Mouse (Mus musculus) G1E (cell line): ENCODE data around the gene Acot2. TPM values are rescaled to one million over a fixed set of nuclear protein-coding genes. Genes with fewer than 3 reads are reported as not detected.

Experiments
- ATAC-seq: 2 replicates; pipeline ENCODE4 v1.8.0; 2016; ENCODE audit warnings: mild to moderate bottlenecking; ENCODE audit not compliant: insufficient number of reproducible peaks, poor library complexity, low FRiP score, severe bottlenecking; ENCODE audit errors: extremely low read depth
- DNase-seq: peaks from one replicate; pipeline ENCODE4 v3.0.0; 2012; ENCODE audit warnings: low spot score
- H3K27me3 ChIP-seq: 2 replicates; pipeline ENCODE4 v1.6.1; 2012; ENCODE audit warnings: mild to moderate bottlenecking, low read length, inconsistent platforms; ENCODE audit not compliant: insufficient read depth
- H3K36me3 ChIP-seq: replicated peaks from 2 replicates; pipeline ENCODE3; 2012; ENCODE audit warnings: mild to moderate bottlenecking, inconsistent platforms
- H3K4me1 ChIP-seq: 2 replicates; pipeline ENCODE4 v1.6.1; 2012; ENCODE audit warnings: low read depth, low read length, inconsistent platforms, mixed read lengths; ENCODE audit not compliant: insufficient read depth
- H3K4me3 ChIP-seq: 2 replicates; pipeline ENCODE4 v1.5.1; 2012; ENCODE audit warnings: low read depth, mild to moderate bottlenecking, inconsistent platforms, low read length, moderate library complexity, mixed read lengths
- H3K9me3 ChIP-seq: replicated peaks from 2 replicates; pipeline ENCODE4 v1.6.1; 2012; ENCODE audit warnings: inconsistent platforms
- CTCF ChIP-seq: IDR thresholded peaks from 2 replicates; pipeline ENCODE4 v1.5.1; 2012; ENCODE audit warnings: low read depth, low read length, inconsistent platforms, mixed read lengths
- GATA1 ChIP-seq: IDR thresholded peaks from 2 replicates; pipeline ENCODE4 v1.6.1; 2012; ENCODE audit warnings: borderline replicate concordance, low read length, inconsistent platforms, mixed read lengths
- GATA2 ChIP-seq: IDR thresholded peaks from 2 replicates; pipeline ENCODE4 v1.6.1; 2012; ENCODE audit warnings: low read depth, low read length, inconsistent platforms, borderline replicate concordance
- POLR2AphosphoS5 ChIP-seq: IDR thresholded peaks from 2 replicates; pipeline ENCODE4 v1.6.1; 2012; ENCODE audit warnings: low read depth, low read length, inconsistent platforms; ENCODE audit not compliant: insufficient replicate concordance
- TAL1 ChIP-seq: conservative IDR thresholded peaks from 2 replicates; pipeline ENCODE4 v1.6.1; 2012; ENCODE audit warnings: low read depth, low read length, inconsistent platforms, mixed read lengths
- polyA plus RNA-seq: library from polyadenylated mRNA; stranded (reverse); fragments of >175 nt; gene quantifications from 2 replicates; pipeline ENCODE4 v1.2.3, GENCODE M21; 2012
- total RNA-seq, 2 experiments: library from RNA; stranded (forward) in 1 of 2; stranded (reverse) in 1 of 2; fragments of 200-1000 nt in 1 of 2; fragments of >200 nt in 1 of 2; fragmentation: Nextera tagmentation in 1 of 2; gene quantifications; 2 replicates each; pipeline ENCODE4 v1.2.3; 2014 to 2017

The Acot2 gene
- total and polyA plus RNA-seq, 3 experiments: 0.02 to 0.22 TPM; not detected in 1

GRCm38 (mm10) chr12:83949043-83949442, 38.6 kb upstream of the Acot2 start:
- peaks cover 3% of the 10 kb centered on the region for H3K9me3 ChIP-seq
- DNase-seq: peak; percentile 88
- H3K27me3 ChIP-seq: no peaks in the 10 kb centered on the region
- H3K4me3 ChIP-seq: peak overlapping the region; percentile 87; the same call in 1 of the 2 replicates
- peak; percentile 72 for ATAC-seq
- peaks cover 28% of the 10 kb centered on the region for H3K36me3 ChIP-seq
- TF ChIP-seq GATA2: no peak
- TF ChIP-seq POLR2AphosphoS5: no peak
- TF ChIP-seq TAL1: no peak
- TF ChIP-seq GATA1: no peak
- no peak for TF ChIP-seq CTCF
- peaks cover 61% of the 10 kb centered on the region for H3K4me1 ChIP-seq

- ATAC-seq: no peak
- no peaks in the 10 kb centered on the region for H3K27me3 ChIP-seq
- H3K9me3 ChIP-seq: peaks cover 3% of the 10 kb centered on the region
- DNase-seq: no peak
- H3K4me3 ChIP-seq: peak overlapping the region; percentile 87
- H3K36me3 ChIP-seq: peaks cover 32% of the 10 kb centered on the region
- TF ChIP-seq GATA2: no peak
- TF ChIP-seq CTCF: no peak
- no peak for TF ChIP-seq POLR2AphosphoS5
- no peak for TF ChIP-seq GATA1
- TF ChIP-seq TAL1: no peak
- H3K4me1 ChIP-seq: peaks cover 68% of the 10 kb centered on the region
These were observed 37.7 kb upstream of the Acot2 start for GRCm38 (mm10) chr12:83949776-83950492.

GRCm38 (mm10) chr12:83950493-83950839, 37.2 kb upstream of the Acot2 start, which contains the start of gene Riox1:
Gene Riox1 (plus strand): TSS chr12:83950608.
- H3K4me3 ChIP-seq: peak within 1 kb of the TSS; percentile 87
- peaks cover 37% of the 10 kb centered on the region for H3K36me3 ChIP-seq
- no peaks in the 10 kb centered on the region for H3K27me3 ChIP-seq
- DNase-seq (peak; percentile 99), ATAC-seq (peak; percentile 62)
- H3K4me1 ChIP-seq: peaks cover 74% of the 10 kb centered on the region
- TF ChIP-seq TAL1 (no peak), GATA2 (no peak), GATA1 (no peak)
- H3K9me3 ChIP-seq: peaks cover 3% of the 10 kb centered on the region

GRCm38 (mm10) chr12:83950840-83951701, 36.6 kb upstream of the Acot2 start:
- peak overlapping the region; percentile 87 for H3K4me3 ChIP-seq

GRCm38 (mm10) chr12:83951711-83952575, 35.7 kb upstream of the Acot2 start:
- peaks cover 50% of the 10 kb centered on the region for H3K36me3 ChIP-seq
- ATAC-seq (no peak), DNase-seq (peak; percentile 47)
- H3K4me1 ChIP-seq: peaks cover 79% of the 10 kb centered on the region
- H3K9me3 ChIP-seq: no peaks in the 10 kb centered on the region
- no peaks in the 10 kb centered on the region for H3K27me3 ChIP-seq
- peak overlapping the region; percentile 87 for H3K4me3 ChIP-seq
- no peak for TF ChIP-seq CTCF
- no peak for TF ChIP-seq GATA1
- TF ChIP-seq POLR2AphosphoS5: no peak

More at GRCm38 (mm10) chr12:83950840-83951701, 36.6 kb upstream of the Acot2 start:
- ATAC-seq (no peak), DNase-seq (peak; percentile 69)
- Histone ChIP-seq H3K27me3 (no peaks in the 10 kb centered on the region), H3K4me1 (peaks cover 80% of the 10 kb centered on the region), H3K9me3 (peaks cover 3% of the 10 kb centered on the region), H3K36me3 (peaks cover 43% of the 10 kb centered on the region)
- TF ChIP-seq CTCF (no peak), POLR2AphosphoS5 (no peak), GATA2 (no peak), TAL1 (no peak), GATA1 (no peak)

- Histone ChIP-seq H3K27me3 (no peaks in the 10 kb centered on the region), H3K4me1 (peaks cover 27% of the 10 kb centered on the region), H3K36me3 (peaks cover 43% of the 10 kb centered on the region), H3K9me3 (no peaks in the 10 kb centered on the region), H3K4me3 (no peak overlapping the region)
- TF ChIP-seq GATA2: no peak
- TF ChIP-seq TAL1: no peak
- ATAC-seq (no peak), DNase-seq (no peak)
These were observed 29.4 kb upstream of the Acot2 start for GRCm38 (mm10) chr12:83958278-83958677.
